Mouse (Mus musculus): ENCODE results near the gene Muc13. TPM values are rescaled to one million over a fixed set of nuclear protein-coding genes. Genes with fewer than 3 reads are reported as not detected.

Muc13 gene
- total and polyA plus RNA-seq, 2 experiments from 2014 or later = not detected

- peaks cover 86% of the 10 kb centered on the region for H3K36me3 ChIP-seq (replicated peaks; ENCODE audit: control insufficient read depth, insufficient read depth, low read length)
- WGBS = 58% methylated on average over 6 of the region's 6 CpGs
- no peak for DNase-seq (ENCODE audit: low spot score)
Observed at GRCm38 (mm10) chr16:33756396-33756795, 37.4 kb upstream of the Muc13 start.

GRCm38 (mm10) chr16:33759207-33759606 is 34.6 kb upstream of the Muc13 start:
- ATAC-seq (ENCODE audit: insufficient read depth, low read depth) = no peak
- no peaks in the 10 kb centered on the region for H3K9me3 ChIP-seq (replicated peaks; ENCODE audit: control insufficient read depth, low read length)
- H3K4me1 ChIP-seq (ENCODE audit: control insufficient read depth, insufficient read depth) = peaks cover 12% of the 10 kb centered on the region
- no peak overlapping the region for H3K4me2 ChIP-seq (ENCODE audit: low read depth, low read length)
- TF ChIP-seq CTCF (IDR thresholded peaks at IDR 0.05; ENCODE audit: low read depth) (no peak), EP300 (IDR thresholded peaks at IDR 0.05; ENCODE audit: low read depth) (no peak)
- no peak overlapping the region for H3K4me3 ChIP-seq (ENCODE audit: low read depth, low read length)
- 87% methylated on average over 7 of the region's 7 CpGs for WGBS
- no peak for DNase-seq (ENCODE audit: low spot score)
- no peak overlapping the region for H3K9ac ChIP-seq (replicated peaks; ENCODE audit: low read depth, low read length)
- no peak overlapping the region for H3K27ac ChIP-seq (ENCODE audit: low read depth)
- peaks cover 89% of the 10 kb centered on the region for H3K36me3 ChIP-seq (replicated peaks; ENCODE audit: control insufficient read depth, insufficient read depth, low read length)
- no peaks in the 10 kb centered on the region for H3K27me3 ChIP-seq (ENCODE audit: control insufficient read depth, insufficient read depth, low read length)

More at GRCm38 (mm10) chr16:33756396-33756795, 37.4 kb upstream of the Muc13 start:
- Histone ChIP-seq H3K9ac (replicated peaks; ENCODE audit: low read depth, low read length) (no peak overlapping the region), H3K4me3 (ENCODE audit: low read depth, low read length) (no peak overlapping the region), H3K4me1 (ENCODE audit: control insufficient read depth, insufficient read depth) (peaks cover 2% of the 10 kb centered on the region), H3K27ac (ENCODE audit: low read depth) (no peak overlapping the region), H3K4me2 (ENCODE audit: low read depth, low read length) (no peak overlapping the region), H3K9me3 (replicated peaks; ENCODE audit: control insufficient read depth, low read length) (no peaks in the 10 kb centered on the region), H3K27me3 (ENCODE audit: control insufficient read depth, insufficient read depth, low read length) (no peaks in the 10 kb centered on the region)
- no peak for TF ChIP-seq EP300 (IDR thresholded peaks at IDR 0.05; ENCODE audit: low read depth)
- no peak for TF ChIP-seq CTCF (IDR thresholded peaks at IDR 0.05; ENCODE audit: low read depth)
- no peak for ATAC-seq (ENCODE audit: insufficient read depth, low read depth)

GRCm38 (mm10) chr16:33760542-33760941 is 33.3 kb upstream of the Muc13 start:
- ATAC-seq (ENCODE audit: insufficient read depth, low read depth) (no peak), DNase-seq (ENCODE audit: low spot score) (no peak)
- TF ChIP-seq CTCF (IDR thresholded peaks at IDR 0.05; ENCODE audit: low read depth) (no peak), EP300 (IDR thresholded peaks at IDR 0.05; ENCODE audit: low read depth) (no peak)
- WGBS = 52% methylated on average over 5 of the region's 5 CpGs
- Histone ChIP-seq H3K4me3 (ENCODE audit: low read depth, low read length) (no peak overlapping the region), H3K27me3 (ENCODE audit: control insufficient read depth, insufficient read depth, low read length) (no peaks in the 10 kb centered on the region), H3K4me2 (ENCODE audit: low read depth, low read length) (no peak overlapping the region), H3K9me3 (replicated peaks; ENCODE audit: control insufficient read depth, low read length) (no peaks in the 10 kb centered on the region), H3K27ac (ENCODE audit: low read depth) (no peak overlapping the region), H3K4me1 (ENCODE audit: control insufficient read depth, insufficient read depth) (peaks cover 12% of the 10 kb centered on the region), H3K36me3 (replicated peaks; ENCODE audit: control insufficient read depth, insufficient read depth, low read length) (peaks cover 76% of the 10 kb centered on the region), H3K9ac (replicated peaks; ENCODE audit: low read depth, low read length) (no peak overlapping the region)

GRCm38 (mm10) chr16:33760996-33761395 is 32.8 kb upstream of the Muc13 start:
- Histone ChIP-seq H3K4me1 (ENCODE audit: control insufficient read depth, insufficient read depth) (peaks cover 12% of the 10 kb centered on the region), H3K4me3 (ENCODE audit: low read depth, low read length) (no peak overlapping the region), H3K9ac (replicated peaks; ENCODE audit: low read depth, low read length) (no peak overlapping the region), H3K4me2 (ENCODE audit: low read depth, low read length) (no peak overlapping the region), H3K9me3 (replicated peaks; ENCODE audit: control insufficient read depth, low read length) (no peaks in the 10 kb centered on the region), H3K36me3 (replicated peaks; ENCODE audit: control insufficient read depth, insufficient read depth, low read length) (peaks cover 75% of the 10 kb centered on the region), H3K27ac (ENCODE audit: low read depth) (no peak overlapping the region), H3K27me3 (ENCODE audit: control insufficient read depth, insufficient read depth, low read length) (no peaks in the 10 kb centered on the region)
- DNase-seq (ENCODE audit: low spot score) (no peak), ATAC-seq (ENCODE audit: insufficient read depth, low read depth) (no peak)
- WGBS = 80% methylated on average over 11 of the region's 11 CpGs
- no peak for TF ChIP-seq CTCF (IDR thresholded peaks at IDR 0.05; ENCODE audit: low read depth)
- TF ChIP-seq EP300 (IDR thresholded peaks at IDR 0.05; ENCODE audit: low read depth) = no peak

- Histone ChIP-seq H3K9me3 (replicated peaks; ENCODE audit: control insufficient read depth, low read length) (no peaks in the 10 kb centered on the region), H3K4me1 (ENCODE audit: control insufficient read depth, insufficient read depth) (peaks cover 12% of the 10 kb centered on the region), H3K4me2 (ENCODE audit: low read depth, low read length) (no peak overlapping the region), H3K36me3 (replicated peaks; ENCODE audit: control insufficient read depth, insufficient read depth, low read length) (peaks cover 61% of the 10 kb centered on the region), H3K4me3 (ENCODE audit: low read depth, low read length) (no peak overlapping the region), H3K27ac (ENCODE audit: low read depth) (no peak overlapping the region), H3K27me3 (ENCODE audit: control insufficient read depth, insufficient read depth, low read length) (no peaks in the 10 kb centered on the region), H3K9ac (replicated peaks; ENCODE audit: low read depth, low read length) (no peak overlapping the region)
- TF ChIP-seq CTCF (IDR thresholded peaks at IDR 0.05; ENCODE audit: low read depth) (no peak), EP300 (IDR thresholded peaks at IDR 0.05; ENCODE audit: low read depth) (no peak)
- 76% methylated on average over 12 of the region's 12 CpGs for WGBS
- DNase-seq (ENCODE audit: low spot score) (no peak), ATAC-seq (ENCODE audit: insufficient read depth, low read depth) (no peak)
Observed at GRCm38 (mm10) chr16:33764501-33765193, 29.2 kb upstream of the Muc13 start.

- Histone ChIP-seq H3K9me3 (replicated peaks; ENCODE audit: control insufficient read depth, low read length) (no peaks in the 10 kb centered on the region), H3K4me3 (ENCODE audit: low read depth, low read length) (no peak overlapping the region), H3K9ac (replicated peaks; ENCODE audit: low read depth, low read length) (no peak overlapping the region), H3K36me3 (replicated peaks; ENCODE audit: control insufficient read depth, insufficient read depth, low read length) (peaks cover 55% of the 10 kb centered on the region), H3K4me1 (ENCODE audit: control insufficient read depth, insufficient read depth) (peaks cover 12% of the 10 kb centered on the region), H3K4me2 (ENCODE audit: low read depth, low read length) (no peak overlapping the region), H3K27me3 (ENCODE audit: control insufficient read depth, insufficient read depth, low read length) (no peaks in the 10 kb centered on the region), H3K27ac (ENCODE audit: low read depth) (no peak overlapping the region)
- DNase-seq (ENCODE audit: low spot score) (no peak), ATAC-seq (ENCODE audit: insufficient read depth, low read depth) (no peak)
- TF ChIP-seq EP300 (IDR thresholded peaks at IDR 0.05; ENCODE audit: low read depth) (no peak), CTCF (IDR thresholded peaks at IDR 0.05; ENCODE audit: low read depth) (no peak)
- 97% methylated on average over 2 of the region's 2 CpGs for WGBS
Observed at GRCm38 (mm10) chr16:33765477-33765876, 28.4 kb upstream of the Muc13 start.
